Mouse (Mus musculus) thymus, postnatal 4 days (tissue): Measurements from ENCODE around the gene Pygl.
"Not testable (repeated sequence)": the region's sequence is repeated elsewhere in the genome, so short reads cannot be mapped to it uniquely, and the experiment has no call there.

Source experiments
- DNase-seq: peaks from one replicate; pipeline ENCODE4 v3.0.0; 2021

Gene Pygl

GRCm38 (mm10) chr12:70226655-70227054 lies 4.6 kb downstream of the Pygl start:
- DNase-seq, result no peak

GRCm38 (mm10) chr12:70223331-70223730 lies 8.0 kb downstream of the Pygl start:
- DNase-seq, result no peak

GRCm38 (mm10) chr12:70221425-70221824 lies 9.9 kb downstream of the Pygl start:
- DNase-seq, result no peak

GRCm38 (mm10) chr12:70218795-70219540 lies 12.3 kb downstream of the Pygl start:
- no peak for DNase-seq

- no peak for DNase-seq
Observed at GRCm38 (mm10) chr12:70216229-70216800, 15.0 kb downstream of the Pygl start.

DNA sequence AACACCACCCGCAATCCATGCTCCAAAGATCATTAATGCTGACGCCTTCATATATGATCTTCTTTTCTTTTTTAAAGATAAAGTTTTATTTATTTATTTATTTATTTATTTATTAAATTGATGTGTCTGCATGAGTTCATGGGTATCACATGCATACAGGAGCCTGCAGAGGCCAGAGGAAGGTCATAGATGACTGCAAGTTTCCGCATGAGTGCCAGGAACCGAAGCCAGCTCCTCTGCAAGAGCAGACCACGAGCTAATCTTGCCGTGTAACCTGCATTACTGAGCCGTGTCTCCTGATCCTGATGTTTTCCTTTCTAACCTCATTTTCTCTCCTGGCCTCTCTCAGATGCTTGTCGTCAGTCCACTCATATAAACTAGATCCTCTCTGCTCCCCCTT lies 17.0 kb downstream of the Pygl start:
- DNase-seq, result no peak

DNA sequence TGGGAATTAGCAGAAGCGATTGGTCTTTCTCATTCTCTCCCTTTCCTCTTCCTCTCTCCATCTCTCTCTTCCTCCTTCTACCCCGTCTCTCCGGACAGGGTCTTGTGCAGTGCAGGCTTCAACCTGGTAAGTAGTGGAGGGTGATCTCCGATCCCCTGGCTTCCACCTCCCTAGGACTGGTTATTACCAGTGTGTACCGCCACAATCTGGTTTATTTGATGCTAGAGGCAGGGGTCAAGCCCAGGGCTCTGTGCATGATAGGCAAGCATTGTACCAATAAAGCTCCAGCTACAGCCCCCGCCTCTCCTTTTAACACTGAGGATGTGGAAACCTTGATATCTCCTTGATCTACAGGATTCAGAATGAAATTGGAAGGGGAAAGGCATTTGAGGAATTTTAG lies 17.7 kb downstream of the Pygl start:
- DNase-seq, result no peak

GRCm38 (mm10) chr12:70212501-70212900 lies 18.8 kb downstream of the Pygl start:
- no peak for DNase-seq

DNA sequence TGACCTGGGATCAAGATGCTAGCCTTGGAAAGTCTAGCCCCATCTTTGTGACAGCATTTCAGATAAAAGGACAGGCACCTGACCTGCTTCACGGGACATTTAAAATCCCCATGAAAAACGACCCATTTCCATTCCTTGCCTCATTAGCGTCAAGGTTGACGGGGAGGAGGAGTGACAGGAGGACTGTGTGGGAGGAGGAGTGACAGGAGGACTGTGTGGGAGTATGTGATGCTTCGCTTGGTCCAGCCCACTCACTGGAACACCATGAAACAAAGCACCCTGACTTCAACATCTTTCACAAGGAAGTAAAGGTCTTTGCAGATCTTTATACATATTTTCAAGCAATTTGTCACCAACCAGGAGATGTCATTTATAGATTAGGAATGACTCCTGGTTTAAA lies 23.1 kb downstream of the Pygl start:
- DNase-seq, result no peak

DNA sequence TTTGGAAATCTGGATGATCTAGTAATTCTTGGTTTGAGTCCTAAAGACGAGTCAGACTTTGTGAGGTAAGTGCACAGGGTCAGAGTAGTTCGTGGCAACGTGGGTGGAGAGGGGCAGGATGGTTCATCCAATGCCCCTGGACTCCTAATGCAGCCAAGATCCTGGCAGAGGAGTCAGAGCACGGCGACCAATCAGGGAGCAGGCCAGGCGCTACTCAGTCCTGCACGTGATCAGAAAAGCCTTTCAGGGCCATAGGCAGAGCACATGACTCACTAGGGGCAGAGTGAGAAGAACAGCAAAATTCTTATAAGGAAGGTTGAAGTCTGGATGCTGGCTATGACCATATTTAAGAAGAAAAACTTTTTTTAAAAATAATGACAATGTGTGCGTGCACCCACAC lies 26.9 kb downstream of the Pygl start:
- no peak for DNase-seq

GRCm38 (mm10) chr12:70201926-70202529 lies 29.3 kb downstream of the Pygl start:
- DNase-seq, result peak; percentile 29

GRCm38 (mm10) chr12:70196341-70196740 lies 34.9 kb downstream of the Pygl start:
- no peak for DNase-seq

- no peak for DNase-seq
Observed at GRCm38 (mm10) chr12:70195426-70195825, 35.9 kb downstream of the Pygl start.

- DNase-seq, result no peak
Observed at GRCm38 (mm10) chr12:70192267-70192727, 39.0 kb downstream of the Pygl start.

DNA sequence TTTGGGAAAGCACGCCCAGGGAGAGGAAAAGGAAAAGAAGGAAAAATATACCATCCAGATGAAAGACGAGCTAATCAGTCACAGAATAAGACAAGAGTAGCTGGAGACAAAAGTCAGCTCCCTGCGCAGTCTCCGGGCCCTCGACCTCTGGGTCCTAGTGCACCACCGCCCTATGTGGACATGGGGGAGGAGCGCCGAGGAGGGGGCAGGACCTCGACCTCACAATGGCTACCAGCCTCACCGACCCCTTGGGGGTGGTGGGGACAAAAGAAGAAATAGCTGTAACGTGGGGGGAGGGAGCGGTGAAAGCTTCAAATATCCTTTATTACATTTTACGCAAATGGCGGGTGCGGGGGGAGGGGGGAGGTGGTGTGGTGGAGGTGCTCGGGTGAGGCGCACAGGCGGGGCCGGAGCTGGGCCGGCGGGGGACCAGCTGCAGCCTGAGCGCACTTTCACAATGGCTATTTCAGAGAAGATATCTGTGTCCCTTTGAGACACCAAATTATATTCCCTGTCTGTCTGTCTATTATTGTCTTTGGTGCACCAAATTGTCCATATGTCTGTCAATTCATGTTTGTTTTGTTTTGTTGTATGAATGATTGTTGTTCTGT lies 47.0 kb downstream of the Pygl start:
- no peak for DNase-seq

GRCm38 (mm10) chr12:70183507-70183906 lies 47.8 kb downstream of the Pygl start:
- not testable (repeated sequence) for DNase-seq

DNA sequence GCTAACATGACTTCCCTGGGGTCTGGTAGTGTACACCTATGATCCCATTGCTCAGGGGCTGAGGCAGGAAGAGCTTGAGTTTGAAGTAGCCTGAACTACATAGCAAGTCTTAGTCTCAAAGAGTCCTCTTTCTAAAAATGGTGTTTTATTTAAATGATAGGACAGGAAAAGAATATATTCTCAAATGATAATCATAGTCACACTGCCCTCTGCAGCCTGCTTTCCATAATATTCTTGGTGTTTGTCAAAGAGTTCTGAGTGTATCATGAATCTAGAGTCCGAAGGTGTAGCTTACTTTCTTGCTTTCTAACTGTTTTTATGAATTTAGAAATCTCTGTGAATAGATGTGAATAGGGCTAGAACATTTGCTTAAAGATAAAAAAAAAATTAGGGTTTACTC lies 61.3 kb downstream of the Pygl start:
- no peak for DNase-seq

- no peak for DNase-seq
Observed at GRCm38 (mm10) chr12:70167950-70168349, 63.3 kb downstream of the Pygl start.

- no peak for DNase-seq
Observed at GRCm38 (mm10) chr12:70164741-70165140, 66.5 kb downstream of the Pygl start.

GRCm38 (mm10) chr12:70161057-70161456 lies 70.2 kb downstream of the Pygl start:
- DNase-seq, result no peak

DNA sequence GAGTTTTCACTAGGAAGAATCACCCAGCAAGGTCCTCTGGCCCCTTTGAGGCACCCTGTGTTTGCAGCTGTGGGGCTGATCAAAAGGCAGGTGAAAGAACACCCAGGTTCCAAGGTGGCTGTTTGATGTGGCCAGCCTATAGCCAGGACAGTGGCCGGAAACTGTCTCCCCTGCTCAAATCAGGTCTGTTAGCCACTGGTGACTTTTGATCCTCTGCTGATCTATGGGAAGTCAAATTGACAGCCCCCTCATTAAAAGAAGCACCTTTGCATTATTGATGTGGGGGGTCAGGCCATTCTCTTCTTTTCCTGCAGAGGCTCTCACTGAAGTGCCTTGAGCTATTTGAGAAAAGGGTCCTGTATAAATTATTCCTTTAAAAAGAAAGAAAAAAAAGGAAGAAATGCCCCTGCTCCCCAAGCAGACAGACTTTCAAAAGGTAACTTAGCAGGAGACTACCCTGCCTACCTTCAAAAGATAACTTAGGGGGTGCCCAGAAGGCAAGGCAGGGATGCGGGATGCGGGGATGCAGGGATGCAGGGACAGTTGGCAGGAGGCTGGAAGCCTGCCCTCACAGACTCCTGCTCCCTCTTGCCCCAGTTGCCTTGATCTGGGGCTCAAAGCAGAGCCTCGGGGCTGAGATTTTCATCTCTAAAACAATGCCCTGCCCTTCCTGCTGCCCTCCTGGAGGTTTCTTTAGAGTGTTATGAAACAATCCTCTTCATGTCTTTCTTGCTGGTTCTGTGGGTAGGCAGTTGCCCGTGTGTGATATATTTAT lies 73.8 kb downstream of the Pygl start:
- no peak for DNase-seq

DNA sequence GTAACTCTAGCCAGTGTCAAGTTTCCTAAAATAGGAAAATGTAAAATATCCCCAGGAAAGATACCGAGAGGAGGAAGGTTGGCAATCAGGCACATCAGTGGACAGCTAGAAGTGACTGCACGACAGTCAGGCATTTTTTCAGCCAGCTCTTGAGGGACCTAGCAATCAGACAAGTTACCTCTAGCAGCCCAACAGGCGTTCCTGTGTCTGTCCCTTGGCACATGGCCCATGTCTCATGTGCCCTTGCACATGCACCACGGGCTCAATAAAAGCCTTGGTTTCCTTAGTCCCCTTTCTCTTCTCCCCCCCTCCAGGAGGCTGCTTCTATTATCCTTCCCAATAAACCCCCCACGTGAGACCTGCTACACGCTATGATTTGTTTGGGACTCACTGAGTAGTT lies 75.1 kb downstream of the Pygl start:
- DNase-seq, result no peak

DNA sequence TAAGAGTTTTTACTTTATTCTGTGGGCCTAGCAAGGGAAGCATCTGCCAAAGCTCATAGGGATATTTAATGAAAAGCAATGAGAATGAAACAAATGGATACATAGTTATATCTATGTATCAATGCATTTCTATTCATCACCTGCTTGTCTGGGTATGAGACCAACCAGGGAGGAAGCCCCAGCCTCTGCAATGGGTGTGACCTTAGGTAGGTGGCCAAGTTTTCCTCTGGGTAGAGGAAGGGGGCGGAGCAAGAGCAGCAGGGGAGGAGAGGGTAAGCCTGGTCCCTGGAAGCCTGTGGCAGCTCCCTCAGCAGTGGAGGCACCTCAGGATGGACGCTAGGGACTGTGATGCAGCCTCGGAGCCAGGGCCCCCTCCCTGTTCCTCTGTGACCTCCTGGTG lies 77.4 kb downstream of the Pygl start, which contains the start of gene Abhd12b:
Gene Abhd12b, plus strand, starts transcription at position 301 of the 400 bp plus-strand sequence.
- no peak for DNase-seq
